Mouse (Mus musculus) CH12.LX (cell line): ENCODE data around the gene Cdk15. TPM values are rescaled to one million over a fixed set of nuclear protein-coding genes. Genes with fewer than 3 reads are reported as not detected.

ENCODE experiments used
- DNase-seq: peaks from one replicate; pipeline ENCODE4 v3.0.0-alpha.2; 2013; ENCODE audit errors: extremely low read depth
- H3K27ac ChIP-seq: 2 replicates; pipeline ENCODE4 v1.5.1; 2012; ENCODE audit warnings: low read depth, mild to moderate bottlenecking, control low read depth, moderate library complexity; ENCODE audit not compliant: insufficient read depth
- H3K27me3 ChIP-seq: replicated peaks from 2 replicates; pipeline ENCODE3; 2012; ENCODE audit warnings: inconsistent platforms
- H3K36me3 ChIP-seq, 2 experiments: replicated peaks in 1 of 2; 2 replicates each; pipeline versions ENCODE3 to v1.6.1; 2012; ENCODE audit warnings: inconsistent platforms in 1 of 2, low read length in 1 of 2, mild to moderate bottlenecking in 1 of 2, mixed read lengths in 1 of 2, moderate library complexity in 1 of 2; ENCODE audit not compliant: control insufficient read depth in 1 of 2, insufficient read depth in 1 of 2
- H3K4me1 ChIP-seq, 2 experiments: 2 replicates each; pipeline ENCODE4 v1.6.1; 2012; ENCODE audit warnings: inconsistent platforms in 1 of 2, moderate library complexity in 1 of 2; ENCODE audit not compliant: insufficient read depth in 2 of 2, control insufficient read depth in 1 of 2
- H3K4me2 ChIP-seq: 2 replicates; pipeline ENCODE4 v1.6.1; 2012; ENCODE audit warnings: low read depth, mild to moderate bottlenecking, control low read depth; ENCODE audit not compliant: poor library complexity, insufficient read depth, severe bottlenecking
- H3K4me3 ChIP-seq, 3 experiments: fragments of 150-350 bp in 1 of 3; sonication (generic) in 1 of 3; replicated peaks in 1 of 3; 2 replicates each; pipeline versions ENCODE3 to v1.5.1; 2011 to 2012; ENCODE audit warnings: low read depth in 2 of 3, low read length in 2 of 3, mild to moderate bottlenecking in 2 of 3, moderate library complexity in 2 of 3, control low read depth in 1 of 3, improper control_type of control experiment in 1 of 3, inconsistent platforms in 1 of 3, mixed read lengths in 1 of 3; ENCODE audit not compliant: poor library complexity in 1 of 3
- H3K79me2 ChIP-seq: replicated peaks from 2 replicates; pipeline ENCODE4 v1.6.1; 2012; ENCODE audit warnings: mild to moderate bottlenecking, moderate library complexity; ENCODE audit not compliant: control insufficient read depth, poor library complexity, insufficient read depth, severe bottlenecking; ENCODE audit errors: extremely low read depth
- H3K9ac ChIP-seq: 2 replicates; pipeline ENCODE4 v1.6.1; 2012; ENCODE audit warnings: low read depth, mild to moderate bottlenecking, control low read depth, moderate library complexity; ENCODE audit not compliant: insufficient read depth
- H3K9me3 ChIP-seq: replicated peaks from 2 replicates; pipeline ENCODE3; 2012; ENCODE audit warnings: low read length, inconsistent platforms, mixed read lengths
- BHLHE40 ChIP-seq: IDR thresholded peaks from 2 replicates; pipeline ENCODE4 v1.6.1; 2011; ENCODE audit warnings: mild to moderate bottlenecking, low read depth, low read length, improper control_type of control experiment
- CHD2 ChIP-seq: IDR thresholded peaks from 2 replicates; pipeline ENCODE4 v1.6.1; 2011; ENCODE audit warnings: low read length, improper control_type of control experiment
- E2F4 ChIP-seq: IDR thresholded peaks from 2 replicates; pipeline ENCODE4 v1.6.1; 2011; ENCODE audit warnings: low read depth, low read length, improper control_type of control experiment; ENCODE audit not compliant: insufficient replicate concordance
- EP300 ChIP-seq: IDR thresholded peaks from 2 replicates; pipeline ENCODE4 v1.6.1; 2011; ENCODE audit warnings: low read length, improper control_type of control experiment
- ETS1 ChIP-seq: conservative IDR thresholded peaks from 2 replicates; pipeline ENCODE4 v1.6.1; 2012; ENCODE audit warnings: low read depth, mild to moderate bottlenecking, inconsistent platforms, low read length, improper control_type of control experiment, moderate library complexity
- JUND ChIP-seq: conservative IDR thresholded peaks from 2 replicates; pipeline ENCODE4 v1.6.1; 2011; ENCODE audit warnings: low read depth, low read length, improper control_type of control experiment
- KAT2A ChIP-seq: IDR thresholded peaks from 2 replicates; pipeline ENCODE4 v1.6.1; 2012; ENCODE audit warnings: low read length, improper control_type of control experiment, inconsistent platforms; ENCODE audit not compliant: insufficient replicate concordance
- MYC ChIP-seq: IDR thresholded peaks from 2 replicates; pipeline ENCODE4 v1.6.1; 2011; ENCODE audit warnings: low read depth, mild to moderate bottlenecking, improper control_type of control experiment, low read length
- NELFE ChIP-seq: IDR thresholded peaks from 2 replicates; pipeline ENCODE4 v1.6.1; 2011; ENCODE audit warnings: low read depth, low read length, improper control_type of control experiment
- NRF1 ChIP-seq: IDR thresholded peaks from 2 replicates; pipeline ENCODE4 v1.6.1; 2014; ENCODE audit warnings: low read depth, mild to moderate bottlenecking, inconsistent platforms, low read length, improper control_type of control experiment, moderate library complexity
- POLR2A ChIP-seq: IDR thresholded peaks from 2 replicates; pipeline ENCODE4 v1.6.1; 2011; ENCODE audit warnings: low read depth, mild to moderate bottlenecking, improper control_type of control experiment, low read length
- POLR2AphosphoS2 ChIP-seq: IDR thresholded peaks from 2 replicates; pipeline ENCODE4 v1.6.1; 2011; ENCODE audit warnings: low read depth, low read length, improper control_type of control experiment
- RAD21 ChIP-seq: IDR thresholded peaks from 2 replicates; pipeline ENCODE4 v1.6.1; 2011; ENCODE audit warnings: low read depth, mild to moderate bottlenecking, low read length, improper control_type of control experiment, moderate library complexity
- RCOR1 ChIP-seq: conservative IDR thresholded peaks from 2 replicates; pipeline ENCODE4 v1.6.1; 2012; ENCODE audit warnings: low read depth, mild to moderate bottlenecking, inconsistent platforms, low read length, improper control_type of control experiment
- SIN3A ChIP-seq: IDR thresholded peaks from 2 replicates; pipeline ENCODE4 v1.6.1; 2012; ENCODE audit warnings: low read length, improper control_type of control experiment, inconsistent platforms
- SMC3 ChIP-seq: IDR thresholded peaks from 2 replicates; pipeline ENCODE4 v1.6.1; 2011; ENCODE audit warnings: low read depth, low read length, improper control_type of control experiment
- TCF12 ChIP-seq: IDR thresholded peaks from 2 replicates; pipeline ENCODE4 v1.6.1; 2014; ENCODE audit warnings: low read depth, mild to moderate bottlenecking, inconsistent platforms, low read length, improper control_type of control experiment
- UBTF ChIP-seq: IDR thresholded peaks from 2 replicates; pipeline ENCODE4 v1.6.1; 2012; ENCODE audit warnings: low read depth, mild to moderate bottlenecking, inconsistent platforms, low read length, improper control_type of control experiment, moderate library complexity
- USF2 ChIP-seq: conservative IDR thresholded peaks from 2 replicates; pipeline ENCODE4 v1.6.1; 2011; ENCODE audit warnings: low read depth, low read length, improper control_type of control experiment
- ZC3H11A ChIP-seq: IDR thresholded peaks from 2 replicates; pipeline ENCODE4 v1.6.1; 2012; ENCODE audit warnings: low read depth, mild to moderate bottlenecking, inconsistent platforms, low read length, improper control_type of control experiment
- ZNF384 ChIP-seq: IDR thresholded peaks from 2 replicates; pipeline ENCODE4 v1.6.1; 2012; ENCODE audit warnings: low read depth, low read length, improper control_type of control experiment, inconsistent platforms
- dilution Hi-C: fragments of 300-500 bp; cut with MboI; formaldehyde crosslinking; loops from 2 replicates; pipeline ENCODE4 v1.14.3; 2020; ENCODE audit warnings: low sequenced_read_pairs; ENCODE audit not compliant: extremely low pct_unique_long_range_greater_than_20kb, extremely low pct_ligation_motif_present
- in situ Hi-C: fragments of 300-500 bp; cut with MboI; formaldehyde crosslinking; loops from 3 replicates; pipeline ENCODE4 v1.14.3; 2019; ENCODE audit warnings: low sequenced_read_pairs, low pct_ligation_motif_present, low pct_unique_long_range_greater_than_20kb, mixed read lengths
- polyA plus RNA-seq: library from polyadenylated mRNA; unstranded; fragments of >175 nt; gene quantifications from 2 replicates; pipeline ENCODE4 v1.2.1, GENCODE M21; 2012; ENCODE audit warnings: low read depth; ENCODE audit not compliant: insufficient read length
- total RNA-seq, 2 experiments: library from RNA; depleted of rRNA; stranded (reverse); fragments of 300-350 nt in 1 of 2; fragments of >200 nt in 1 of 2; gene quantifications; 2 replicates each; pipeline ENCODE4 v1.2.3; 2012 to 2014

Cdk15 gene
- total and polyA plus RNA-seq, 3 experiments: 0.13 TPM; not detected in 2

DNA sequence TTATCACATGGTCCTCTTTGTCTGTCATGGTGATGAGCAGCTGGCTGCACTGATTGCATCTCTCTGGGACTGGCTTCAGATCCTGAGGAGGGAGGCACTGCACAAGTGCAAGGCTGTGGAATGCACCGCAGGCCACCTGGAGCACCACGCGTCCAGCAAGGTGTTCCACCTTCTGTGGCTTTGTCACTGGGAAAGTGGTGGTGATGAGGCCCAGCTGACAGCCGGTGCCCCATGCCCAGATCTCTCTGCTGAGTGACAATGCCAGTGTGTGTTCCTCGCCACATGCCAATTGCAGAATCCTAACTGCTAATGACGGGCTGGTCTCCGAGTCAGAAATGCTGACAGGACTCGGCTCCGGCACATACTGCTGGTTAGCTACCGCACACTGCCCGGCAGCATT, 41.3 kb upstream of the Cdk15 start:
- Histone ChIP-seq H3K27ac (no peak overlapping the region), H3K9me3 (no peaks in the 10 kb centered on the region), H3K4me3 (no peak overlapping the region), H3K9ac (no peak overlapping the region), H3K4me2 (no peak overlapping the region), H3K4me1 (peaks cover 0 to 7% of the 10 kb centered on the region in 2 experiments; a peak in 1 of 4 replicates), H3K27me3 (no peaks in the 10 kb centered on the region), H3K79me2 (no peaks in the 10 kb centered on the region), H3K36me3 (peaks cover 8 to 39% of the 10 kb centered on the region in 2 experiments)
- no peak for DNase-seq
- TF ChIP-seq SIN3A (no peak), CHD2 (no peak), POLR2A (no peak), MYC (no peak)
- in situ Hi-C loops (no loop called here), dilution Hi-C loops (no loop called here)

DNA sequence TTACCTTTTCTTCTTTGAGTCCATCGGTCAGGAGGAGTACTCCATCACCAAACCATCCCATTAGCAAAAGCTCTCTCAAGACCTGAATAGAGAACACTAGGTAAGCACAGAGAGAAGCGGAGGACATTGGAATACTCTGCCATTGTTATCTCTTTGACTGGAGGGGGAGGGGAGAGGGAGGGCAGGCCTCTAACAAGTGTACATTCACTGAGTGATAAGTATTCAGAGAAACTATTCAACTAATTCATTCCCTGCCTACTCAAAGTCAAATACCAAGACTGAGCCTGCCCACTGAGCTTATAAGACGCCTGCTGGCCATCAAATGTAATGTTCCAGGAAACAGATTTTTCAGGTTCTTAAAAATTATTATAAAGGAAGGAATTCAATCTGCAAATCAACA, 36.3 kb upstream of the Cdk15 start:
- DNase-seq: no peak
- in situ Hi-C loops: no loop called here

DNA sequence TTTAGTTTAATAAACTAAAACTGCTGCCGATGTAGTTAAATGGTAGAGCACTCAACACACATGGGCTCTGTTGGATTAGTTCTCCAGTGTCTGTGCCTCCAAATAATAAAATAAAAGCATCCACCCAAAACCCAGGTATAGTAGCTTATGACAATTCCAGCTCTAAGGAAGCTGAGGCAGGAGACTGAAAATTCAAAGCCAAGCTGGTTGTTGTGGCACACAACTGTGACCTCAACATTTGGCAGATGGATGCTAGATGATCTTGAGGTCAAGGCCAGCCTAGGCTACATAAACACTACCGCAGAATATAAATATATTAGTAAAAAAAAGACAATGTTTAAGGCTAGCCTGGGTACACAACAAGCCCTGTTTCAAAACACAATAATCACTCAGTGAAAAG, 35.1 kb upstream of the Cdk15 start:
- Histone ChIP-seq H3K4me2 (no peak overlapping the region), H3K36me3 (peaks cover 0 to 18% of the 10 kb centered on the region in 2 experiments), H3K27ac (no peak overlapping the region), H3K27me3 (no peaks in the 10 kb centered on the region)
- dilution Hi-C loops: no loop called here
- DNase-seq: no peak
- TF ChIP-seq UBTF: no peak
- no peak for TF ChIP-seq SMC3
- no peak for TF ChIP-seq ZNF384
- no peak for TF ChIP-seq BHLHE40
- no peak for TF ChIP-seq POLR2AphosphoS2
- no peak for TF ChIP-seq ETS1
- no peak for TF ChIP-seq NELFE
- no peak for TF ChIP-seq RAD21
- no peak for TF ChIP-seq NRF1
- TF ChIP-seq, all 38 proteins: peak for 0
- H3K9me3 ChIP-seq: no peaks in the 10 kb centered on the region
- H3K79me2 ChIP-seq: no peaks in the 10 kb centered on the region
- no peak overlapping the region for H3K9ac ChIP-seq
- H3K4me1 ChIP-seq: no peaks in the 10 kb centered on the region
- H3K4me3 ChIP-seq: no peak overlapping the region
- in situ Hi-C loops: no loop called here

More for the DNA sequence above, 36.3 kb upstream of the Cdk15 start:
- Histone ChIP-seq H3K4me3 (no peak overlapping the region), H3K27me3 (no peaks in the 10 kb centered on the region), H3K79me2 (no peaks in the 10 kb centered on the region), H3K9me3 (no peaks in the 10 kb centered on the region), H3K9ac (no peak overlapping the region), H3K4me1 (no peaks in the 10 kb centered on the region), H3K4me2 (no peak overlapping the region), H3K27ac (no peak overlapping the region), H3K36me3 (peaks cover 3 to 29% of the 10 kb centered on the region in 2 experiments)
- dilution Hi-C loops: no loop called here
- TF ChIP-seq EP300 (no peak), RCOR1 (no peak), E2F4 (no peak), POLR2AphosphoS2 (no peak), KAT2A (no peak), TCF12 (no peak), JUND (no peak), USF2 (no peak), UBTF (no peak), ZC3H11A (no peak)
